Mouse (Mus musculus): ENCODE measurements around the gene Fam13a. TPM values are rescaled to one million over a fixed set of nuclear protein-coding genes. Genes with fewer than 3 reads are reported as not detected.

Fam13a gene
- polyA plus RNA-seq, 1 experiment from 2014 or later, result 9.4 TPM

GRCm38 (mm10) chr6:59028871-59029270 lies 4.5 kb upstream of the Fam13a start:
- no peak overlapping the region for H3K9ac ChIP-seq
- no peaks in the 10 kb centered on the region for H3K36me3 ChIP-seq
- no peaks in the 10 kb centered on the region for H3K27me3 ChIP-seq
- no peak overlapping the region for H3K4me3 ChIP-seq (replicated peaks)
- ATAC-seq (ENCODE audit: insufficient number of reproducible peaks, low FRiP score, low TSS enrichment, low read depth), result no peak
- H3K4me2 ChIP-seq (replicated peaks), result no peak overlapping the region
- H3K4me1 ChIP-seq, result no peaks in the 10 kb centered on the region
- WGBS, result 63% methylated on average over 2 of the region's 2 CpGs
- H3K9me3 ChIP-seq (replicated peaks), result no peaks in the 10 kb centered on the region
- no peak overlapping the region for H3K27ac ChIP-seq (replicated peaks)

GRCm38 (mm10) chr6:59024806-59025205 lies 457 bp upstream of the Fam13a start:
- 0 out of 2 replicates have a peak overlapping the region, but pooled peaks have one; percentile 17 for H3K27ac ChIP-seq (replicated peaks)
- ATAC-seq (ENCODE audit: insufficient number of reproducible peaks, low FRiP score, low TSS enrichment, low read depth), result no peak
- H3K4me3 ChIP-seq (replicated peaks), result peak overlapping the region; percentile 60

GRCm38 (mm10) chr6:59023455-59024163 lies 740 bp downstream of the Fam13a start:
- ATAC-seq (ENCODE audit: insufficient number of reproducible peaks, low FRiP score, low TSS enrichment, low read depth), result no peak
- Histone ChIP-seq H3K36me3 (no peaks in the 10 kb centered on the region), H3K27ac (replicated peaks) (peak overlapping the region; percentile 81), H3K4me3 (replicated peaks) (peak overlapping the region; percentile 60), H3K4me2 (replicated peaks) (peak overlapping the region; percentile 69), H3K4me1 (no peaks in the 10 kb centered on the region), H3K9me3 (replicated peaks) (no peaks in the 10 kb centered on the region), H3K27me3 (no peaks in the 10 kb centered on the region), H3K9ac (no peak overlapping the region)
- WGBS, result 44% methylated on average over 6 of the region's 6 CpGs

More at GRCm38 (mm10) chr6:59024806-59025205, 457 bp upstream of the Fam13a start:
- WGBS, result 15% methylated on average over 3 of the region's 3 CpGs
- H3K4me1 ChIP-seq, result no peaks in the 10 kb centered on the region
- H3K9me3 ChIP-seq (replicated peaks), result no peaks in the 10 kb centered on the region
- no peaks in the 10 kb centered on the region for H3K27me3 ChIP-seq
- H3K4me2 ChIP-seq (replicated peaks), result peak overlapping the region; percentile 69
- H3K36me3 ChIP-seq, result no peaks in the 10 kb centered on the region
- no peak overlapping the region for H3K9ac ChIP-seq

GRCm38 (mm10) chr6:59022621-59023020 lies 1.7 kb downstream of the Fam13a start:
- Histone ChIP-seq H3K4me3 (replicated peaks) (no peak overlapping the region), H3K27me3 (no peaks in the 10 kb centered on the region), H3K36me3 (no peaks in the 10 kb centered on the region), H3K4me1 (no peaks in the 10 kb centered on the region), H3K27ac (replicated peaks) (no peak overlapping the region), H3K9me3 (replicated peaks) (no peaks in the 10 kb centered on the region), H3K4me2 (replicated peaks) (no peak overlapping the region), H3K9ac (no peak overlapping the region)
- 78% methylated on average over 2 of the region's 2 CpGs for WGBS
- no peak for ATAC-seq (ENCODE audit: insufficient number of reproducible peaks, low FRiP score, low TSS enrichment, low read depth)

- H3K27me3 ChIP-seq, result no peaks in the 10 kb centered on the region
- H3K9me3 ChIP-seq (replicated peaks), result no peaks in the 10 kb centered on the region
- no peak overlapping the region for H3K9ac ChIP-seq
- H3K4me1 ChIP-seq, result no peaks in the 10 kb centered on the region
- no peak overlapping the region for H3K4me3 ChIP-seq (replicated peaks)
- no peak overlapping the region for H3K27ac ChIP-seq (replicated peaks)
- ATAC-seq (ENCODE audit: insufficient number of reproducible peaks, low FRiP score, low TSS enrichment, low read depth), result no peak
- 83% methylated on average over 2 of the region's 2 CpGs for WGBS
- no peaks in the 10 kb centered on the region for H3K36me3 ChIP-seq
- no peak overlapping the region for H3K4me2 ChIP-seq (replicated peaks)
Measured at GRCm38 (mm10) chr6:59020346-59020745, 4.0 kb downstream of the Fam13a start.

- Histone ChIP-seq H3K4me1 (no peaks in the 10 kb centered on the region), H3K4me3 (replicated peaks) (no peak overlapping the region)
- 50% methylated on average over 1 of the region's 1 CpGs for WGBS
Measured at GRCm38 (mm10) chr6:59019847-59020246, 4.5 kb downstream of the Fam13a start.

GRCm38 (mm10) chr6:59016336-59016832 lies 8.0 kb downstream of the Fam13a start:
- Histone ChIP-seq H3K27me3 (no peaks in the 10 kb centered on the region), H3K9me3 (replicated peaks) (no peaks in the 10 kb centered on the region), H3K9ac (no peak overlapping the region), H3K36me3 (no peaks in the 10 kb centered on the region), H3K4me3 (replicated peaks) (no peak overlapping the region), H3K27ac (replicated peaks) (no peak overlapping the region), H3K4me1 (no peaks in the 10 kb centered on the region), H3K4me2 (replicated peaks) (no peak overlapping the region)
- WGBS, result 56% methylated on average over 1 of the region's 1 CpGs
- ATAC-seq (ENCODE audit: insufficient number of reproducible peaks, low FRiP score, low TSS enrichment, low read depth), result peak; percentile 63

More at GRCm38 (mm10) chr6:59019847-59020246, 4.5 kb downstream of the Fam13a start:
- H3K9me3 ChIP-seq (replicated peaks), result no peaks in the 10 kb centered on the region
- H3K27ac ChIP-seq (replicated peaks), result no peak overlapping the region
- H3K36me3 ChIP-seq, result no peaks in the 10 kb centered on the region
- no peaks in the 10 kb centered on the region for H3K27me3 ChIP-seq
- H3K4me2 ChIP-seq (replicated peaks), result no peak overlapping the region
- no peak for ATAC-seq (ENCODE audit: insufficient number of reproducible peaks, low FRiP score, low TSS enrichment, low read depth)
- no peak overlapping the region for H3K9ac ChIP-seq

GRCm38 (mm10) chr6:59014760-59015159 lies 9.6 kb downstream of the Fam13a start:
- Histone ChIP-seq H3K4me2 (replicated peaks) (no peak overlapping the region), H3K36me3 (no peaks in the 10 kb centered on the region), H3K27ac (replicated peaks) (no peak overlapping the region), H3K9me3 (replicated peaks) (no peaks in the 10 kb centered on the region), H3K4me3 (replicated peaks) (no peak overlapping the region), H3K4me1 (no peaks in the 10 kb centered on the region), H3K9ac (no peak overlapping the region), H3K27me3 (no peaks in the 10 kb centered on the region)
- 61% methylated on average over 2 of the region's 2 CpGs for WGBS
- no peak for ATAC-seq (ENCODE audit: insufficient number of reproducible peaks, low FRiP score, low TSS enrichment, low read depth)

- H3K27me3 ChIP-seq, result no peaks in the 10 kb centered on the region
- no peak overlapping the region for H3K9ac ChIP-seq
- ATAC-seq (ENCODE audit: insufficient number of reproducible peaks, low FRiP score, low TSS enrichment, low read depth), result no peak
- WGBS, result 78% methylated on average over 8 of the region's 8 CpGs
- H3K4me2 ChIP-seq (replicated peaks), result no peak overlapping the region
- no peaks in the 10 kb centered on the region for H3K9me3 ChIP-seq (replicated peaks)
- H3K4me3 ChIP-seq (replicated peaks), result no peak overlapping the region
- H3K4me1 ChIP-seq, result no peaks in the 10 kb centered on the region
- H3K36me3 ChIP-seq, result no peaks in the 10 kb centered on the region
- no peak overlapping the region for H3K27ac ChIP-seq (replicated peaks)
Measured at GRCm38 (mm10) chr6:59014088-59014759, 10.1 kb downstream of the Fam13a start.

GRCm38 (mm10) chr6:59010792-59011191 lies 13.6 kb downstream of the Fam13a start:
- Histone ChIP-seq H3K9me3 (replicated peaks) (no peaks in the 10 kb centered on the region), H3K27ac (replicated peaks) (0 out of 2 replicates have a peak overlapping the region, but pooled peaks have one; percentile 4), H3K27me3 (no peaks in the 10 kb centered on the region), H3K4me3 (replicated peaks) (no peak overlapping the region), H3K4me2 (replicated peaks) (no peak overlapping the region), H3K36me3 (no peaks in the 10 kb centered on the region), H3K4me1 (no peaks in the 10 kb centered on the region), H3K9ac (no peak overlapping the region)
- WGBS, result 68% methylated on average over 3 of the region's 3 CpGs
- ATAC-seq (ENCODE audit: insufficient number of reproducible peaks, low FRiP score, low TSS enrichment, low read depth), result no peak

GRCm38 (mm10) chr6:59004630-59005029 lies 19.7 kb downstream of the Fam13a start:
- no peaks in the 10 kb centered on the region for H3K36me3 ChIP-seq
- peaks cover 1% of the 10 kb centered on the region; the same call in 1 of the 2 replicates for H3K4me1 ChIP-seq
- WGBS, result 92% methylated on average over 5 of the region's 5 CpGs
- no peak overlapping the region for H3K4me3 ChIP-seq (replicated peaks)
- H3K27ac ChIP-seq (replicated peaks), result no peak overlapping the region
- H3K27me3 ChIP-seq, result no peaks in the 10 kb centered on the region
- no peak overlapping the region for H3K4me2 ChIP-seq (replicated peaks)
- H3K9ac ChIP-seq, result no peak overlapping the region
- no peak for ATAC-seq (ENCODE audit: insufficient number of reproducible peaks, low FRiP score, low TSS enrichment, low read depth)
- H3K9me3 ChIP-seq (replicated peaks), result no peaks in the 10 kb centered on the region

All from embryonic facial prominence, embryonic 15.5 days (tissue).